Mouse (Mus musculus) bone marrow macrophage, adult 2 months (primary cell): ENCODE data around the gene Olfr643. TPM values are rescaled to one million over a fixed set of nuclear protein-coding genes. Genes with fewer than 3 reads are reported as not detected.

Experiments
- H3K27ac ChIP-seq: 2 replicates; pipeline ENCODE4 v1.5.1; 2012; ENCODE audit warnings: low read depth, low read length; ENCODE audit not compliant: insufficient read depth
- H3K4me1 ChIP-seq: 2 replicates; pipeline ENCODE4 v1.6.1; 2012; ENCODE audit warnings: low read length; ENCODE audit not compliant: control insufficient read depth, insufficient read depth
- H3K4me3 ChIP-seq: 2 replicates; pipeline ENCODE4 v1.5.1; 2012; ENCODE audit warnings: mild to moderate bottlenecking, low read length, moderate library complexity; ENCODE audit not compliant: insufficient read depth
- CTCF ChIP-seq: IDR thresholded peaks from 2 replicates; pipeline ENCODE4 v1.5.1; 2012; ENCODE audit warnings: low read depth, mild to moderate bottlenecking, low read length, moderate library complexity
- POLR2A ChIP-seq: IDR thresholded peaks from 2 replicates; pipeline ENCODE4 v1.6.1; 2012; ENCODE audit warnings: mild to moderate bottlenecking, low read depth, low read length, borderline replicate concordance
- polyA plus RNA-seq: library from polyadenylated mRNA; stranded (reverse); fragments of >200 nt; gene quantifications from 2 replicates; pipeline ENCODE4 v1.2.4, GENCODE M21; 2012; ENCODE audit not compliant: missing spikeins, insufficient read depth, insufficient read length

Gene Olfr643
- polyA plus RNA-seq, 1 experiment: not detected

DNA sequence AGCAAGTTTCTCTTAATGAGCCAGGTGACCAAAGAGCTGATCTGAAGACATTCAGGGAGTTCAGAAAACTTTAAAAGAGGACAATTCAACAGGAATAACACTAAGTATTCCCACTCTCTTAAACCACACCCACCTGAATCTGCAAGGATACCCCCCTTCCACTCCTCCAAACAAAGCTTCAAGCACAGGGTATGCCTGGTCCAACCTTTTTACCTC, 32.5 kb downstream of the Olfr643 start, which contains the start of gene Olfr646:
Gene Olfr646 (plus strand): TSS at position 117 of the 216 bp plus-strand sequence.
- no peak for TF ChIP-seq POLR2A
- no peak for TF ChIP-seq CTCF
- no peaks in the 10 kb centered on the region for H3K4me1 ChIP-seq
- no peak within 1 kb of the TSS for H3K27ac ChIP-seq
- no peak within 1 kb of the TSS for H3K4me3 ChIP-seq

DNA sequence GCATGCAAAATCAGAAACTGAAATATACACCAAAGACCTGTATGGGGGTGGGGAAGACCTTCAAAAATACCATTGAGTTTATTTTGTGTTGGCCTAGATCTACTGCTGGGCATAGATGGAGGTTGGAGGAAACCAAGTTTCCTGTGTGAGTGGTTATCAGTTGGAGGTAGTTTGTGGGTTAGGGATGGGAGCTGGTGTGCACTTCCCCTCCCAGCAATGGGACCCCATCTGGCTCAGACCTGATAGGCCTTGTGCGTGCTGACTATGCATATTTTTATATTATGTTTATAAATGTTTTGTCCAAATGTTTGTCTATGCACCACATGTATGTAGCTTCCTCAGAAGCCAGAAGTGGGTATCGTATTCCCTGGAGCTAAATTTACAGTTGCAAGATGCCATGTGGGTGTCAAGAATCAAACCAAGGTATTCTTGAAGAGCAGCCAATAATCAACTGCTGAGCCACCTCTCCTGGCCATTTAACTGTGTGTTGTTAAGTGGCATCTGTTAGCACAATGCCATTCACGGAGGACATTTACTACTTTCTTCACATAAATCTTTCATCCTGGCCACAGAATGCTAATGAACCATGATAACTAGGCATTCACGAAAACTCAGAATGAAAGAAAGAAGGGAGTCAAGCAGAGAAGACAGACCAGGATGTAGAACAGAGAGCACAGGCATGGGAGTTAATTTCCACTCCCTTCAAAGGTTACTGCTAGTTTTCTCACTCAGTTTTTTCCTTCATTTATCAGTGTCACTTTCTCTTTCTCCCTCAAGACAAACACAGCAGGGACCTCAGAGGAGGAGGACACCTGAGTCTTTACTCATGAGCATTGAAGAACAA, 33.1 kb downstream of the Olfr643 start:
- TF ChIP-seq CTCF (no peak), POLR2A (no peak)

DNA sequence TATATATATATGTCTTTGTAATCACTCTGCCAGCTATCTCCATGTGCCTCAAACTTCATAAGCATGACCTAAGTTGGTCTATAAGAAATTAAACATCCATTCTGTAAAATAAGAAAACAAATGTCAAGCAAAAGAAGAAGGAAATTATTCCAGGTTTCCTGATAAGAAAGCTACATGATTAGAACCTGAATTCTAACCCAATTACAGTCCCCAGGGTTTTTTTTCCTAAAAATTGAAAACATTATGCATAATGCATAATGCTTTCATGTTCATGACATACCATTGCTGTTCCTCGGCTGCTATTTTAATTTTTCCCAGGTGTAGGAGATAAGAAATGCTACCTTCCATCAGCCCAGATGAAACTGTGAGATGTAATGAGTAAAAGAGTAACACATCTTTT, 51.8 kb downstream of the Olfr643 start, which contains the start of gene Olfr645:
Gene Olfr645 (minus strand): TSS at position 101 of the 400 bp plus-strand sequence.
- TF ChIP-seq CTCF (no peak), POLR2A (no peak)
- Histone ChIP-seq H3K27ac (no peak within 1 kb of the TSS), H3K4me1 (no peaks in the 10 kb centered on the region), H3K4me3 (no peak within 1 kb of the TSS)

More for the DNA sequence above, 33.1 kb downstream of the Olfr643 start:
- Histone ChIP-seq H3K4me3 (no peak overlapping the region), H3K27ac (no peak overlapping the region), H3K4me1 (no peaks in the 10 kb centered on the region)

DNA sequence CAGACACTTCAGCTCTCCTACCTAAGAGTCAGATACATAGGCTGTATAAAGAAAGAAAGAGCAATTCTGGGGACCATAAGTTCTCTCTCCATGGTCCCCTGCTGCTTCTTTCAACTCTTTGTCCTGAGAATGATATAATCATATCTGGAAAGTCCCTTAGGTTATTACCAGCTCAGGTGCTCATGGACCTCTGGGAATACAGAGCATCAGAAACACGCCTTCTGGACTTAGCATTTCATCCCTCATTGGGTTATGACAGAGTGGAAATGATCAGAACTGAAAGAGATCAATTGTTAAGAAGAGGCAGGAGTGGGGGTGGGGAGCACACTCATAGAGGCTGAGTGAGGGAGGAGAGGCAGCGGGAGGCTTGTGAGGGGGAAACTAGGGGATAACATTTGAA, 65.4 kb downstream of the Olfr643 start, which contains the start of gene Olfr644:
Gene Olfr644 (minus strand): TSS at position 101 of the 400 bp plus-strand sequence.
- Histone ChIP-seq H3K4me1 (no peaks in the 10 kb centered on the region), H3K27ac (no peak within 1 kb of the TSS), H3K4me3 (no peak within 1 kb of the TSS)
- no peak for TF ChIP-seq CTCF
- TF ChIP-seq POLR2A: no peak

DNA sequence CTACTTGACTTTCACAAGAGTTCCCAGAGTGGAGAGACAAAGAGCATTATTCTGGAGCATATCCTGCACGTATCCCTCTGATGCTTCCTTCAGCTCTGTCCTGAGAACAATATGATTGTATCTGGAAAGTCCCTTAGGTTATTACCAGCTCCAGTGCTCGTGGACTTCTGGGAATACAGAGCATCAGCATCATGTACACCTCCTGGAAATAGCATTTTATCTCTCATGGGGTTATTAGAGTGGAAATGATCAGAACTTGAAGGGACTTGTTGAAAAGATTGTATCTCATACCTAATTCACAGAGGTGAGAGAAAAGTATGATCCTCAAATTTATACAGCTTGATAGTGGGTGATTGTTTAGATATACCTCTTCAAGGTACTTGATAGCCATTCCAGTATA, 75.9 kb downstream of the Olfr643 start, which contains the start of gene 4930516K23Rik:
Gene 4930516K23Rik (minus strand): TSS at position 101 of the 400 bp plus-strand sequence.
- Histone ChIP-seq H3K4me3 (no peak within 1 kb of the TSS), H3K4me1 (no peaks in the 10 kb centered on the region), H3K27ac (no peak within 1 kb of the TSS)
- no peak for TF ChIP-seq CTCF
- no peak for TF ChIP-seq POLR2A

DNA sequence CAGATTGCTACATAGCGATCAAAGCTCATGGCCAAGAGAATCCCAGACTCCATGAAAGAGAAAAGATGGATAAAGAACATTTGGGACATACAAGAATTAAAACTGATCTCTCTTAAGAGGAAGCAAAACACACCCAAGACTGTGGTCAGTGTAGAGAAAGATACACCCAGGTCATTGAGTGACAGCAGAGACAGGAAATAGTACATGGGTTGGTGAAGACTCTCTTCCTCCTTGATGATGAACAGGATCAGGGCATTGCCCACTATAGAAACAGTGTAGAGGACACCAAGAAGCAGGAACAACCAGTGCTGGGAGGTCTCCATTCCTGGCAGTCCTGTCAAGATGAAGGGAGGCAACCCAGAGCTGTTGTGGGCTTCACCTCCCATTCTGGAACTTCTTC, 78.0 kb downstream of the Olfr643 start:
- no peaks in the 10 kb centered on the region for H3K4me1 ChIP-seq
- no peak overlapping the region for H3K27ac ChIP-seq
- TF ChIP-seq POLR2A: no peak
- TF ChIP-seq CTCF: no peak
- no peak overlapping the region for H3K4me3 ChIP-seq

DNA sequence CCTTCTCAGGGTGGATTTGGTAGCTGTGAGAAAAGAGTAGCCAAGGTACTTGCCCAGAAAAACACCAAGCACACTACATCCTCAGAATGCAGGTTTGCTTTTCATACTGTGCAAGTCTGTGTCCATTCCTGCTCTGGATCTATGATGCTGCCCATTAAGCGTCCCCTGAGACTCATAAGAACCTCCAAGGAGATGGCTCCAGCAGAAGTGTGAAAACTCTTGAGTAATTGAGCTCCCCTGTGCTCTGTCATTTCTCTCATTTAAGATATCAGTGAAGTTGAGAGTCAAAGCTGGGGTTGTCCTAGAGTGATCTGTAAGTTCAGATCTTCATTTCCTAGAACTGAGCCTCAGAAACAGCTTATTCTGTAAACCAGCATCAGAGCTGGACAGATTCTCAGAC, 84.6 kb downstream of the Olfr643 start, which contains the start of gene Olfr642:
Gene Olfr642 (minus strand): TSS at position 101 of the 400 bp plus-strand sequence.
- no peak within 1 kb of the TSS for H3K27ac ChIP-seq
- TF ChIP-seq POLR2A: no peak
- TF ChIP-seq CTCF: no peak
- H3K4me1 ChIP-seq: no peaks in the 10 kb centered on the region
- H3K4me3 ChIP-seq: no peak within 1 kb of the TSS

DNA sequence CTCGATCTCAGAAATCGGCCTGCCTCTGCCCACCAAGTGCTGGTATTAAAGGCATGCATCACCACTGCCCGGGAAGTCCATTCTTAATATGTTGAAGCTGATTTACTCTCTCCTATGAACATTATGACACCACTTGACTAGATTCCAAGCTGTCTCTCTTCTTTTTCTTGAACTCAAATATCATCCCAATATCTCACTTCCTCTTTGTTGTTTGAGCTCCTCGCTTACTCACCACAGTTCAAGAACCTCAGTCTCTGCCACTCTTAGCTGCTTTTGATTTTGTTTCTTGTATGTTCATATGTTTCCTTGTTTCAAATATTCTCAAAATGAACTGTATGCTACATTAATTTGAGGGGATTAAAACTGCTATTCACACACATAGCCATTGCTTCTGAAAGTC, 86.5 kb downstream of the Olfr643 start:
- H3K4me3 ChIP-seq: no peak overlapping the region
- TF ChIP-seq CTCF (no peak), POLR2A (no peak)
- no peaks in the 10 kb centered on the region for H3K4me1 ChIP-seq
- H3K27ac ChIP-seq: no peak overlapping the region

DNA sequence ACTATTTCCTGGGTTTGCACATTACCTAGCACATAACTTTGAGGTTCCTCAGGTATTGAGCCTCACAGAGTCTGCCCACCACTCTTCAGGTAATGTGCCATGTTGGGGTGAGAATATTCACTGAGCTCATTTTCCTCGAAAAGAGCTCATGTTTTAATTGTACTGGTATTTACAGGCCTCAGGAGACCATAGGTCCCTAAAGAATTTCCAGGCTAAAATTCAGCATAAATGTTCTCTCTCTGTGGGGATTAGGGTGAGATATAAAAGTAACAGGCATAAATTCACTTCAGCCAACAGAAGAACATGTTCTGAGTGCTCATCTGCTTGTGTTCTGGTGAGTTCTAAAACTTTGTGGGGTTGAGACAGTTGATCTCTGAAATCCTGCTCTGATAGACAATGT, 102.1 kb downstream of the Olfr643 start, which contains the start of gene Olfr641:
Gene Olfr641 (plus strand): TSS at position 301 of the 400 bp plus-strand sequence.
- Histone ChIP-seq H3K4me3 (no peak within 1 kb of the TSS), H3K27ac (no peak within 1 kb of the TSS), H3K4me1 (no peaks in the 10 kb centered on the region)
- TF ChIP-seq POLR2A (no peak), CTCF (no peak)

DNA sequence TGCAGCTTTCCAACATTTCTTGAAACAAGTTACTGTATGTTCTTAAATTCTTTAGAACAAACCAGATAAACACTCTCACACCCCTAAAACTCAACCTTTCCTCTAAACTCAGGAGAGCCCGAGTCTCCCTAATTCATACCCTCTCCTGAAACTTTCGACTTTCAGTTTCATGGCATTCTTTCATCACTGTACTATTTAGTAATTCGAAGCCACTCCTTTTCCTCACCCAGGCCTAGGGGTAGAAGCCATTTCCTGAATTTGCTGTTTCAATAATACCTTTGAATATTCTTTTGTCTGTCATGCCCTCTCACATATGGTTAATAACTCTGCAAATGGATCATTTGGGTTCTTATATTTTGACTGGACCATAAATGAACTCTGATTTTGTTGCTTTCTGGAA, 110.2 kb downstream of the Olfr643 start:
- H3K27ac ChIP-seq: no peak overlapping the region
- TF ChIP-seq CTCF (no peak), POLR2A (no peak)
- no peak overlapping the region for H3K4me3 ChIP-seq
- H3K4me1 ChIP-seq: no peaks in the 10 kb centered on the region
